Mouse (Mus musculus) heart, postnatal 0 days (tissue): ENCODE results near the gene Gm42878. TPM values are rescaled to one million over a fixed set of nuclear protein-coding genes. Genes with fewer than 3 reads are reported as not detected.

ENCODE experiments used
- ATAC-seq: fragments of 200-750 bp; cut with Nextera tagmentation; 2 replicates; pipeline ENCODE4 v1.8.0; 2017; ENCODE audit warnings: low read depth, moderate number of reproducible peaks, moderate library complexity; ENCODE audit not compliant: insufficient read depth
- DNase-seq: peaks from one replicate; pipeline ENCODE4 v3.0.0-alpha.2; 2016; ENCODE audit warnings: low spot score
- H3K27ac ChIP-seq: fragments of 300-500 bp; sonication (generic); 2 replicates; pipeline ENCODE4 v1.5.1; 2014; ENCODE audit warnings: low read depth, mild to moderate bottlenecking
- H3K27me3 ChIP-seq: fragments of 300-500 bp; sonication (generic); 2 replicates; pipeline ENCODE4 v1.6.1; 2014; ENCODE audit warnings: low read length, mixed read lengths; ENCODE audit not compliant: control insufficient read depth, insufficient read depth
- H3K36me3 ChIP-seq: fragments of 300-500 bp; sonication (generic); replicated peaks from 2 replicates; pipeline ENCODE4 v1.6.1; 2014; ENCODE audit warnings: low read length, mixed read lengths; ENCODE audit not compliant: control insufficient read depth, insufficient read depth
- H3K4me1 ChIP-seq: fragments of 300-500 bp; sonication (generic); 2 replicates; pipeline ENCODE4 v1.6.1; 2014; ENCODE audit warnings: antibody characterized with exemption; ENCODE audit not compliant: control insufficient read depth, insufficient read depth
- H3K4me2 ChIP-seq: fragments of 300-500 bp; sonication (generic); 2 replicates; pipeline ENCODE4 v1.6.1; 2014; ENCODE audit warnings: low read depth, mild to moderate bottlenecking, low read length, moderate library complexity
- H3K4me3 ChIP-seq: fragments of 300-500 bp; sonication (generic); 2 replicates; pipeline ENCODE4 v1.5.1; 2014; ENCODE audit warnings: low read depth, low read length
- H3K9ac ChIP-seq: fragments of 300-500 bp; sonication (generic); replicated peaks from 2 replicates; pipeline ENCODE4 v1.6.1; 2014; ENCODE audit warnings: low read depth, low read length, mixed read lengths
- H3K9me3 ChIP-seq: fragments of 300-500 bp; sonication (generic); replicated peaks from 2 replicates; pipeline ENCODE4 v1.6.1; 2016; ENCODE audit warnings: low read length; ENCODE audit not compliant: control insufficient read depth
- CTCF ChIP-seq: IDR thresholded peaks from 2 replicates; pipeline ENCODE4 v1.5.1; 2016; ENCODE audit warnings: antibody characterized with exemption, control low read depth, low read depth
- EP300 ChIP-seq: IDR thresholded peaks from 2 replicates; pipeline ENCODE4 v1.6.1; 2016; ENCODE audit warnings: antibody characterized with exemption, low read depth
- WGBS: fragments of 180-500 bp; shearing (Covaris S2); extraction: QIAGEN DNeasy Blood & Tissue Kit; methylation state at CpG from one replicate; pipeline ENCODE4 v1.1.7; 2014; 5-methylcytosine and 5-hydroxymethylcytosine counted together
- polyA plus RNA-seq: library from polyadenylated mRNA; unstranded; fragments of >200 nt; fragmentation: Nextera tagmentation; extraction: Ambion mirVana; gene quantifications from 2 replicates; pipeline ENCODE4 v1.2.1, GENCODE M21; 2015
- total RNA-seq: library from RNA; depleted of rRNA; stranded (reverse); fragments of >200 nt; gene quantifications from 2 replicates; pipeline ENCODE4 v1.2.3, GENCODE M21; 2014; ENCODE audit warnings: low replicate concordance; rRNA removed

Gm42878 gene
- total and polyA plus RNA-seq, 2 experiments from 2014 or later = 0.11 TPM; not detected in 1

GRCm38 (mm10) chr5:121477680-121478079 is 67.6 kb downstream of the Gm42878 start:
- H3K9ac ChIP-seq = no peak overlapping the region
- H3K36me3 ChIP-seq = no peaks in the 10 kb centered on the region
- DNase-seq (peak; percentile 69), ATAC-seq (no peak)
- no peak overlapping the region for H3K4me2 ChIP-seq
- no peaks in the 10 kb centered on the region for H3K9me3 ChIP-seq
- H3K4me3 ChIP-seq = no peak overlapping the region
- no peak overlapping the region for H3K27ac ChIP-seq
- WGBS = 32% methylated on average over 3 of the region's 3 CpGs
- TF ChIP-seq EP300 = no peak
- TF ChIP-seq CTCF = peak; percentile 86
- no peaks in the 10 kb centered on the region for H3K27me3 ChIP-seq
- H3K4me1 ChIP-seq = no peaks in the 10 kb centered on the region

- Histone ChIP-seq H3K9me3 (no peaks in the 10 kb centered on the region), H3K4me2 (no peak overlapping the region), H3K27me3 (no peaks in the 10 kb centered on the region), H3K4me1 (no peaks in the 10 kb centered on the region), H3K27ac (no peak overlapping the region), H3K4me3 (no peak overlapping the region), H3K36me3 (no peaks in the 10 kb centered on the region), H3K9ac (no peak overlapping the region)
- DNase-seq (no peak), ATAC-seq (no peak)
- WGBS = 68% methylated on average over 1 of the region's 1 CpGs
- no peak for TF ChIP-seq CTCF
- no peak for TF ChIP-seq EP300
These were observed 69.2 kb downstream of the Gm42878 start for GRCm38 (mm10) chr5:121476040-121476439.

GRCm38 (mm10) chr5:121474610-121475009 is 70.7 kb downstream of the Gm42878 start:
- WGBS = 64% methylated on average over 7 of the region's 7 CpGs
- ATAC-seq (no peak), DNase-seq (no peak)
- Histone ChIP-seq H3K36me3 (no peaks in the 10 kb centered on the region), H3K9me3 (no peaks in the 10 kb centered on the region), H3K4me1 (no peaks in the 10 kb centered on the region), H3K27ac (no peak overlapping the region), H3K4me2 (no peak overlapping the region), H3K9ac (no peak overlapping the region), H3K4me3 (no peak overlapping the region), H3K27me3 (no peaks in the 10 kb centered on the region)
- no peak for TF ChIP-seq CTCF
- TF ChIP-seq EP300 = no peak

GRCm38 (mm10) chr5:121472411-121472810 is 72.9 kb downstream of the Gm42878 start:
- H3K4me2 ChIP-seq = no peak overlapping the region
- no peaks in the 10 kb centered on the region for H3K4me1 ChIP-seq
- no peaks in the 10 kb centered on the region for H3K27me3 ChIP-seq
- no peak overlapping the region for H3K27ac ChIP-seq
- H3K9me3 ChIP-seq = no peaks in the 10 kb centered on the region
- no peaks in the 10 kb centered on the region for H3K36me3 ChIP-seq
- DNase-seq (no peak), ATAC-seq (no peak)
- no peak overlapping the region for H3K4me3 ChIP-seq
- no peak overlapping the region for H3K9ac ChIP-seq
- TF ChIP-seq CTCF (no peak), EP300 (no peak)
- 85% methylated on average over 2 of the region's 2 CpGs for WGBS

- Histone ChIP-seq H3K27ac (no peak overlapping the region), H3K36me3 (no peaks in the 10 kb centered on the region), H3K4me1 (no peaks in the 10 kb centered on the region), H3K4me2 (no peak overlapping the region), H3K9ac (no peak overlapping the region), H3K27me3 (no peaks in the 10 kb centered on the region), H3K4me3 (no peak overlapping the region), H3K9me3 (no peaks in the 10 kb centered on the region)
- WGBS = 23% methylated on average over 3 of the region's 3 CpGs
- DNase-seq = no peak
- ATAC-seq = no peak
- TF ChIP-seq EP300 = no peak
- no peak for TF ChIP-seq CTCF
These were observed 75.7 kb downstream of the Gm42878 start for GRCm38 (mm10) chr5:121469566-121469965.

Other genes with a start within 250 kb of the Gm42878 start
- 83.8 and 113 TPM in 2 replicates for gene Trafd1, start 159.8 kb downstream of the Gm42878 start, total RNA-seq
- 67.2 and 67.7 TPM in 2 replicates for gene Trafd1, start 159.8 kb downstream of the Gm42878 start, polyA plus RNA-seq
- gene Naa25, start 147.5 kb downstream of the Gm42878 start, total RNA-seq = 15.8 and 16.6 TPM in 2 replicates
- gene Naa25, start 147.5 kb downstream of the Gm42878 start, polyA plus RNA-seq = 19.9 and 21.4 TPM in 2 replicates
- 6.5 and 11.5 TPM in 2 replicates for gene Tmem116, start 93.6 kb downstream of the Gm42878 start, total RNA-seq
- gene Tmem116, start 93.6 kb downstream of the Gm42878 start, polyA plus RNA-seq = 7.0 and 7.5 TPM in 2 replicates
- 32.5 and 55.4 TPM in 2 replicates for gene Erp29, start 93.0 kb downstream of the Gm42878 start, total RNA-seq
- gene Erp29, start 93.0 kb downstream of the Gm42878 start, polyA plus RNA-seq = 89.3 and 96.5 TPM in 2 replicates
- gene Adam1b, start 42.0 kb downstream of the Gm42878 start, total RNA-seq = not detected in 2 replicates
- 0.14 TPM in 2 replicates for gene Adam1b, start 42.0 kb downstream of the Gm42878 start, polyA plus RNA-seq
- gene Adam1a, start within 50 bp of the Gm42878 start, total RNA-seq = 1.5 and 4.1 TPM in 2 replicates
- 0.44 and 0.48 TPM in 2 replicates for gene Adam1a, start within 50 bp of the Gm42878 start, polyA plus RNA-seq
- 61.7 and 65.2 TPM in 2 replicates for gene Mapkapk5, start 423 bp upstream of the Gm42878 start, total RNA-seq
- gene Mapkapk5, start 423 bp upstream of the Gm42878 start, polyA plus RNA-seq = 30.6 and 31.0 TPM in 2 replicates
- gene Aldh2, start 48.3 kb upstream of the Gm42878 start, total RNA-seq = 101 and 114 TPM in 2 replicates
- gene Aldh2, start 48.3 kb upstream of the Gm42878 start, polyA plus RNA-seq = 126 and 127 TPM in 2 replicates
- gene Acad12, start 73.5 kb upstream of the Gm42878 start, total RNA-seq = 12.3 and 17.3 TPM in 2 replicates
- gene Acad12, start 73.5 kb upstream of the Gm42878 start, polyA plus RNA-seq = 6.9 and 8.8 TPM in 2 replicates
- gene Acad10, start 115.0 kb upstream of the Gm42878 start, total RNA-seq = 3.7 and 6.1 TPM in 2 replicates
- 1.8 and 2.2 TPM in 2 replicates for gene Acad10, start 115.0 kb upstream of the Gm42878 start, polyA plus RNA-seq
- 32.9 and 38.0 TPM in 2 replicates for gene Brap, start 115.1 kb upstream of the Gm42878 start, total RNA-seq
- 20.7 and 23.2 TPM in 2 replicates for gene Brap, start 115.1 kb upstream of the Gm42878 start, polyA plus RNA-seq
- gene Atxn2, start 165.9 kb upstream of the Gm42878 start, total RNA-seq = 41.2 and 53.7 TPM in 2 replicates
- gene Atxn2, start 165.9 kb upstream of the Gm42878 start, polyA plus RNA-seq = 36.8 and 41.7 TPM in 2 replicates